Mouse (Mus musculus) kidney, embryonic 15.5 days (tissue): ENCODE data around the gene Tbc1d22b. TPM values are rescaled to one million over a fixed set of nuclear protein-coding genes. Genes with fewer than 3 reads are reported as not detected.
"Not testable (repeated sequence)": the region's sequence is repeated elsewhere in the genome, so short reads cannot be mapped to it uniquely, and the experiment has no call there.

Experiments
- ATAC-seq: fragments of 200-750 bp; cut with Nextera tagmentation; replicated peaks from 2 replicates; pipeline ENCODE4 v1.8.0; 2017; ENCODE audit warnings: moderate TSS enrichment; ENCODE audit not compliant: low FRiP score
- H3K27ac ChIP-seq: fragments of 300-500 bp; sonication (generic); 2 replicates; pipeline ENCODE4 v1.5.1; 2015; ENCODE audit warnings: mild to moderate bottlenecking, inconsistent platforms
- H3K27me3 ChIP-seq: fragments of 300-500 bp; sonication (generic); 2 replicates; pipeline ENCODE4 v1.6.1; 2015; ENCODE audit warnings: inconsistent platforms
- H3K36me3 ChIP-seq: fragments of 300-500 bp; sonication (generic); 2 replicates; pipeline ENCODE4 v1.6.1; 2015; ENCODE audit warnings: inconsistent platforms
- H3K4me1 ChIP-seq: fragments of 300-500 bp; sonication (generic); 2 replicates; pipeline ENCODE4 v1.6.1; 2015; ENCODE audit warnings: inconsistent platforms
- H3K4me2 ChIP-seq: fragments of 300-500 bp; sonication (generic); 2 replicates; pipeline ENCODE4 v1.6.1; 2015; ENCODE audit warnings: moderate library complexity, mild to moderate bottlenecking, inconsistent platforms
- H3K4me3 ChIP-seq: fragments of 300-500 bp; sonication (generic); replicated peaks from 2 replicates; pipeline ENCODE4 v1.5.1; 2015; ENCODE audit warnings: mild to moderate bottlenecking, inconsistent platforms
- H3K9ac ChIP-seq: fragments of 300-500 bp; sonication (generic); 2 replicates; pipeline ENCODE4 v1.6.1; 2015; ENCODE audit warnings: mild to moderate bottlenecking, inconsistent platforms
- H3K9me3 ChIP-seq: fragments of 300-500 bp; sonication (generic); replicated peaks from 2 replicates; pipeline ENCODE4 v1.6.1; 2016; ENCODE audit warnings: inconsistent platforms
- WGBS: fragments of 180-500 bp; shearing (Covaris S2); methylation state at CpG from one replicate; pipeline ENCODE4 v1.1.7; 2015; ENCODE audit warnings: mixed read lengths; 5-methylcytosine and 5-hydroxymethylcytosine counted together
- polyA plus RNA-seq: library from polyadenylated mRNA; unstranded; fragments of >200 nt; fragmentation: Nextera tagmentation; extraction: Ambion mirVana; gene quantifications from 2 replicates; pipeline ENCODE4 v1.2.1, GENCODE M21; 2015

Gene Tbc1d22b
- polyA plus RNA-seq, 1 experiment from 2014 or later: 19.3 TPM

DNA sequence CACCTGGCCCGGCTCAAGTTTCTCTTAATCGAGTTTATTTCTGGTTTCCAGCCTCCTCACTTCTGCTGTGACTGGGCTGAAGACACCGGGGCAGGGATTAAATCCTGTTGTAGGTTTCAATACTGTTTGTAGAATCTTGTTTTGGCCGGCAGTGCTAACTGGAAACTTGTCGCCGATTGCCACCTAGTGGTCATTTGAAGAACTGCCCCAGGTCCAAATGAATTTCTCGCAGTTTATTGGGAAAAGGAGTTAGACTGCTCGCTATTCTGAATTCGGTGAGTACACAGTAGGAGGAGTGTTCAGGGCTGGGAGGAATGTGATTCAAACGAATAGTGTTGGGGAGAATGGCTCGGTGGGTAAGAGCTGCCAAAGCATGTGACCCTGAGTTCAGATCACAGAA, 35.1 kb upstream of the Tbc1d22b start:
- ATAC-seq: peak; percentile 34; the same call in 1 of the 2 replicates
- Histone ChIP-seq H3K27me3 (no peaks in the 10 kb centered on the region), H3K36me3 (no peaks in the 10 kb centered on the region), H3K4me2 (no peak overlapping the region), H3K4me3 (no peak overlapping the region), H3K9me3 (no peaks in the 10 kb centered on the region), H3K27ac (no peak overlapping the region), H3K4me1 (peaks cover 9% of the 10 kb centered on the region; the same call in 1 of the 2 replicates), H3K9ac (no peak overlapping the region)
- 2% methylated on average over 11 of the region's 11 CpGs for WGBS

GRCm38 (mm10) chr17:29518665-29519064, 30.9 kb upstream of the Tbc1d22b start:
- WGBS: 89% methylated on average over 5 of the region's 5 CpGs

GRCm38 (mm10) chr17:29519731-29520130, 29.9 kb upstream of the Tbc1d22b start:
- 78% methylated on average over 8 of the region's 8 CpGs for WGBS
- no peak for ATAC-seq
- no peaks in the 10 kb centered on the region for H3K9me3 ChIP-seq

More at GRCm38 (mm10) chr17:29518665-29519064, 30.9 kb upstream of the Tbc1d22b start:
- H3K27me3 ChIP-seq, H3K9ac ChIP-seq, H3K4me3 ChIP-seq, H3K27ac ChIP-seq, H3K36me3 ChIP-seq, H3K9me3 ChIP-seq, H3K4me2 ChIP-seq, ATAC-seq, H3K4me1 ChIP-seq: not testable (repeated sequence)

GRCm38 (mm10) chr17:29525613-29526012, 24.0 kb upstream of the Tbc1d22b start:
- no peaks in the 10 kb centered on the region for H3K4me1 ChIP-seq
- H3K36me3 ChIP-seq: no peaks in the 10 kb centered on the region
- 85% methylated on average over 2 of the region's 2 CpGs for WGBS
- ATAC-seq: no peak
- H3K27ac ChIP-seq: no peak overlapping the region
- no peak overlapping the region for H3K4me3 ChIP-seq
- no peak overlapping the region for H3K9ac ChIP-seq
- H3K9me3 ChIP-seq: no peaks in the 10 kb centered on the region; the same call in 1 of the 2 replicates
- no peak overlapping the region for H3K4me2 ChIP-seq
- no peaks in the 10 kb centered on the region for H3K27me3 ChIP-seq

More at GRCm38 (mm10) chr17:29519731-29520130, 29.9 kb upstream of the Tbc1d22b start:
- Histone ChIP-seq H3K4me3 (no peak overlapping the region), H3K4me1 (no peaks in the 10 kb centered on the region), H3K36me3 (no peaks in the 10 kb centered on the region), H3K4me2 (no peak overlapping the region), H3K9ac (no peak overlapping the region), H3K27ac (no peak overlapping the region), H3K27me3 (no peaks in the 10 kb centered on the region)

- H3K27ac ChIP-seq: no peak overlapping the region
- 82% methylated on average over 8 of the region's 8 CpGs for WGBS
- no peaks in the 10 kb centered on the region for H3K27me3 ChIP-seq
- no peaks in the 10 kb centered on the region for H3K36me3 ChIP-seq
- H3K9me3 ChIP-seq: no peaks in the 10 kb centered on the region; the same call in 1 of the 2 replicates
- H3K4me3 ChIP-seq: no peak overlapping the region
- H3K4me1 ChIP-seq: peaks cover 11% of the 10 kb centered on the region
- H3K4me2 ChIP-seq: no peak overlapping the region
- no peak for ATAC-seq
- H3K9ac ChIP-seq: no peak overlapping the region
Measured at GRCm38 (mm10) chr17:29528568-29529187, 20.9 kb upstream of the Tbc1d22b start.

DNA sequence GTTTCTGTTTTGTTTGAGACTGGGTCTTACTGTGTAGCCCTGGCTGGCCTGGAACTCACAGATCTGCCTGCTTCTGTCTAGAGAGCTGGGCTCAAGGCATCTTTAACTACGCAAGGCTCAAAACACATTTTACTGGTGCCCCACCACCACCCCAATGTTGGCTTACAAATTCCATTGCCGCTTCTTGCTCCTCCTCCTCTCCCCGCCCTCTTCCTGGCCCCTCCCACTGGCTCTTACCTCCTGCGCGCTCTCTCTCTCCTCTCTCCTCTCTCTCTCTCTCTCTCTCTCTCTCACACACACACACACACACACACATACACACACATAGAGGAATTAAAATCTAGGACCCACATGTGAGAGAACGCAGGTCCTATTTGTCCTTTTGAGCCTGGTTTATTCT, 19.1 kb upstream of the Tbc1d22b start:
- H3K27ac ChIP-seq: no peak overlapping the region
- no peak overlapping the region for H3K4me2 ChIP-seq
- H3K36me3 ChIP-seq: no peaks in the 10 kb centered on the region
- H3K9ac ChIP-seq: no peak overlapping the region
- no peak for ATAC-seq
- H3K4me3 ChIP-seq: no peak overlapping the region
- H3K4me1 ChIP-seq: peaks cover 11% of the 10 kb centered on the region
- 79% methylated on average over 6 of the region's 6 CpGs for WGBS
- no peaks in the 10 kb centered on the region; the same call in 1 of the 2 replicates for H3K9me3 ChIP-seq
- H3K27me3 ChIP-seq: no peaks in the 10 kb centered on the region

GRCm38 (mm10) chr17:29531278-29531677, 18.3 kb upstream of the Tbc1d22b start:
- no peaks in the 10 kb centered on the region for H3K36me3 ChIP-seq
- no peak for ATAC-seq
- no peak overlapping the region for H3K4me2 ChIP-seq
- H3K27me3 ChIP-seq: 0 out of 2 replicates have a peak, but pooled peaks cover 2% of the 10 kb centered on the region
- H3K27ac ChIP-seq: no peak overlapping the region
- H3K4me3 ChIP-seq: no peak overlapping the region
- no peaks in the 10 kb centered on the region for H3K9me3 ChIP-seq
- no peak overlapping the region for H3K9ac ChIP-seq
- peaks cover 11% of the 10 kb centered on the region for H3K4me1 ChIP-seq
- 88% methylated on average over 9 of the region's 9 CpGs for WGBS

- peak overlapping the region; percentile 45; the same call in 1 of the 2 replicates for H3K27ac ChIP-seq
- no peaks in the 10 kb centered on the region for H3K36me3 ChIP-seq
- 55% methylated on average over 10 of the region's 10 CpGs for WGBS
- 0 out of 2 replicates have a peak, but pooled peaks cover 2% of the 10 kb centered on the region for H3K27me3 ChIP-seq
- no peaks in the 10 kb centered on the region for H3K9me3 ChIP-seq
- peaks cover 11% of the 10 kb centered on the region for H3K4me1 ChIP-seq
- H3K4me3 ChIP-seq: no peak overlapping the region
- H3K9ac ChIP-seq: no peak overlapping the region
- no peak for ATAC-seq
- H3K4me2 ChIP-seq: no peak overlapping the region
Measured at GRCm38 (mm10) chr17:29531757-29532384, 17.7 kb upstream of the Tbc1d22b start.

DNA sequence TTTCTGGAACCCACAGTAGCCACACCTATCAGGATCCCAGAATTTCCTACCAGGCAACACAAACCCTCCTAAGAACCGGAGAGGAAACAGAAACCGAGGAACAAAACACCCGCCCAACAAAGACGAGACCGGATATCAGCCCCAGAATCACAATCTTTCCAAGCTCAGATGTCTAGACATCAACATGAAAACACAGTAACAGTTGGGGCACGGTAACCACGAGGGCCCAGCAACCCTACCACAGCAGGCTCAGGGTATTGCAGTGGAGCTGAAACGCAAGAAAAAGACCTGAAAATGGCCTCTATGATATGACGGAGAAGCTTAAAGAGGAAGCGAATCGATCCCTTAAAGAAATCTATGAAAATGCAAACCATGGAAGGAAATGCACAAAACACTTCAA, 15.7 kb upstream of the Tbc1d22b start:
- no peak for ATAC-seq
- WGBS: 89% methylated on average over 11 of the region's 11 CpGs
- Histone ChIP-seq H3K27me3 (0 out of 2 replicates have a peak, but pooled peaks cover 2% of the 10 kb centered on the region), H3K9ac (no peak overlapping the region), H3K4me3 (no peak overlapping the region), H3K27ac (no peak overlapping the region), H3K4me1 (peaks cover 11% of the 10 kb centered on the region), H3K9me3 (no peaks in the 10 kb centered on the region), H3K36me3 (no peaks in the 10 kb centered on the region), H3K4me2 (no peak overlapping the region)

DNA sequence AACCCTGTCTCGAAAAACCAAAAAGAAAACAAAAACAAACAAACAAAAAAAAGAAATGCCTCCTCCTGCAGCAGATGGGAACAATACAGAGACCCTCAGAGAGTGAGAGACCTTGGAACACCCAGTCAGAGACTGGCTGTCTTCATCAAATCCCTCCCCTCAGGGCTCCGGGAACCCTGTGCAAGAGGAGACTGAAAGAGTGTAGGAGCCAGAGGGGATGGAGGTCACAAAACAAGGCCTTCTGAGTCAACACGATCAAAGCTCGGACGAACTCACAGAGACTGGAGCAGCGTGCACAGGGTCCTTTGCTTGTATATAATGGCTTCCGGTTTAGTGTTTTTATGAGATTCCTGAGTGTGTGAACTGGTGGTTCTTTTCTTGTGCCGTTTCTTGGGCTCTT, 9.2 kb upstream of the Tbc1d22b start:
- Histone ChIP-seq H3K9me3 (no peaks in the 10 kb centered on the region), H3K4me3 (no peak overlapping the region), H3K9ac (no peak overlapping the region), H3K36me3 (no peaks in the 10 kb centered on the region), H3K27ac (no peak overlapping the region), H3K4me2 (no peak overlapping the region), H3K27me3 (0 out of 2 replicates have a peak, but pooled peaks cover 2% of the 10 kb centered on the region), H3K4me1 (peaks cover 8% of the 10 kb centered on the region; the same call in 1 of the 2 replicates)
- no peak for ATAC-seq
- WGBS: 79% methylated on average over 8 of the region's 8 CpGs

- H3K9me3 ChIP-seq: no peaks in the 10 kb centered on the region
- peaks cover 8% of the 10 kb centered on the region; the same call in 1 of the 2 replicates for H3K4me1 ChIP-seq
- 0 out of 2 replicates have a peak, but pooled peaks have one; percentile 49 for ATAC-seq
- 0 out of 2 replicates have a peak overlapping the region, but pooled peaks have one; percentile 11 for H3K4me2 ChIP-seq
- H3K36me3 ChIP-seq: no peaks in the 10 kb centered on the region
- H3K9ac ChIP-seq: no peak overlapping the region
- no peak overlapping the region for H3K4me3 ChIP-seq
- H3K27me3 ChIP-seq: no peaks in the 10 kb centered on the region
- H3K27ac ChIP-seq: 0 out of 2 replicates have a peak overlapping the region, but pooled peaks have one; percentile 23
- WGBS: 37% methylated on average over 14 of the region's 14 CpGs
Measured at GRCm38 (mm10) chr17:29541419-29541818, 8.2 kb upstream of the Tbc1d22b start.
